Mouse (Mus musculus) bone marrow, adult 2 months (tissue): ENCODE measurements around the gene Acta2.

Experiments used
- CTCF ChIP-seq: fragments of 200-500 bp; IDR thresholded peaks from 2 replicates; pipeline ENCODE4 v1.5.1; 2011; ENCODE audit warnings: low read length, control low read depth; ENCODE audit not compliant: control insufficient read depth, insufficient read depth
- POLR2A ChIP-seq: fragments of 200-500 bp; IDR thresholded peaks from 2 replicates; pipeline ENCODE4 v1.6.1; 2011; ENCODE audit warnings: low read depth, mild to moderate bottlenecking, control low read depth, low read length, borderline replicate concordance; ENCODE audit not compliant: control insufficient read depth

DNA sequence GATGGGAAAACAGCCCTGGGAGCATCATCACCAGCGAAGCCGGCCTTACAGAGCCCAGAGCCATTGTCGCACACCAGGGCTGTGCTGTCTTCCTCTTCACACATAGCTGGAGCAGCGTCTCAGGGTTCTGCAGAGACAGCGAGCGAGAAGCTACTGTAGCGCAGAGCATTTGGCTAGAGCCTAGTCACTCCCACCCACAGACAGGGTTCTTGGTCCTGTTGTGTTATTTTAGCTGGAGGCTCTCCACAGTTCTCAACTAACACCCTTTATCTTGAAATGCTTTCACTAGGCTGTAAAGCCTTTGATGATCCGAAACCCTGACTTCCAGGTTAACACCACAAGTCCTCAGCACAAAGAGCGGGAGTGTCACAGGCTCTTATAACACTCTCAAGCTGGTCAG, 2.9 kb downstream of the Acta2 start:
- no peak for TF ChIP-seq CTCF
- no peak for TF ChIP-seq POLR2A
